Mouse (Mus musculus) mouse embryonic stem cell (cell line): ENCODE results near the gene Aff1.

Experiments used
- in situ Hi-C, 2 experiments: fragments of 300-500 bp; cut with MboI; formaldehyde crosslinking; loops; 1 replicate in 1 of 2; 3 replicates in 1 of 2; pipeline ENCODE4 v1.14.3; 2019 to 2020; ENCODE audit warnings: low sequenced_read_pairs in 2 of 2, low pct_unique_long_range_greater_than_20kb in 1 of 2, mixed read lengths in 1 of 2; ENCODE audit not compliant: unreplicated experiment in 1 of 2

Gene Aff1

DNA sequence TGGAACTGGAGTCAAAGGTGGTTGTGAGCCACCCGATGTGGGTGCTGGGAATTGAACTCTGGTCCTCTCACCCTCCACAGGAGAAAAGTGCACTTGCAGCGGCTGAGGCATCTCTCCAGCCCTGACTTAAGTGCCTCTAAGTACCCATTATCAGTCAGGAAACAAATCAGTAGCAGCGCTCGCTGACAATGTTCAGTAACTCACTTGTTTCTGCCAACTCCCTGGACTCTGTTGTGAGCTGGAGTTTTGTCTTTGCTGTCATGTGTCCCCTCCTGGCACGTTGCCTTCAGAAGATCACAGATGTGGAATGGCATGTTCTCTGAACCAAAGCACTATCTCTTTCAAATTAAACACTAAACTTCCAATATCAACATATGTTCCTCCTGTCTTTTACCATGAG, 2.5 kb upstream of the Aff1 start:
- in situ Hi-C loops, result loop anchor here in 1 of 2 experiments (25.0 kb wide), 1 partner anchor 123 kb away; no protein-coding TSS in a partner anchor

DNA sequence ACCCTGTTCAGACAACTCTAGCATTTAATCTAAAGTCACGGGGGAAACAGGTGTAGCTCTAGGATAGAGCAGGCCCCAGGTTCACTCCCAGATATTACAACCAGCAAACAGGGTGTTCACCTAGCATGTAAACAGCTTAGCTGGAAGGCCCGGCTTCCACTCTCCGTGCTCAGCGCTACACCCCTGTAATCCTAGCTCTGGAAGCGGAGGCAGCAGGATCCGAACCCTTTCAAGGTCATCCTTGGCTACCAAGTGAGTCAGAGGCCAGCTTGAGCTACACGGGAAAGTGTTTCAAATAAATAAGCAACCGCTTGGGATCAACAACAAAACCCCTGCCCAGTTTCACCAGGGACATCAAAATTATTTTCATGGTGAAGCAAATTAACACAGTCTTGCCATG, 2.0 kb upstream of the Aff1 start:
- in situ Hi-C loops, result loop anchor here in 1 of 2 experiments (25.0 kb wide), 1 partner anchor 122 kb away; no protein-coding TSS in a partner anchor

DNA sequence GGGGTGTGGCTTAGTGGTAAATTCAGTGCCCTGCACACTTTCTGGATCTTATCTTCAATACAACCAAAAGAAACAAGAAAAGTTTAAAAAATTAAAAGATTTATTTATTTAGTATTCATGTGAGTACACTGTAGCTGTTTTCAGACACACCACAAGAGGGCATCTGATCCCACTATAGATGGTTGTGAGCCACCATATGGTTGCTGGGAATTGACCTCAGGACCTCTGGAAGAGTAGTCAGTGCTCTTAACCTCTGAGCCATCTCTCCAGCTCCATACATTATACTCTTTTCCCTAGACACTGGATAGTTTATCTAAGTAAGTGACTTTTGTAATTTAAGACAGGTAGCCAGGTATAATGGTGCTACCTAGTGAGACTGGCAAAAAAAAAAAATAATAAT, 1.0 kb upstream of the Aff1 start:
- in situ Hi-C loops, result loop anchor here in 1 of 2 experiments (25.0 kb wide), 1 partner anchor 121 kb away; no protein-coding TSS in a partner anchor

DNA sequence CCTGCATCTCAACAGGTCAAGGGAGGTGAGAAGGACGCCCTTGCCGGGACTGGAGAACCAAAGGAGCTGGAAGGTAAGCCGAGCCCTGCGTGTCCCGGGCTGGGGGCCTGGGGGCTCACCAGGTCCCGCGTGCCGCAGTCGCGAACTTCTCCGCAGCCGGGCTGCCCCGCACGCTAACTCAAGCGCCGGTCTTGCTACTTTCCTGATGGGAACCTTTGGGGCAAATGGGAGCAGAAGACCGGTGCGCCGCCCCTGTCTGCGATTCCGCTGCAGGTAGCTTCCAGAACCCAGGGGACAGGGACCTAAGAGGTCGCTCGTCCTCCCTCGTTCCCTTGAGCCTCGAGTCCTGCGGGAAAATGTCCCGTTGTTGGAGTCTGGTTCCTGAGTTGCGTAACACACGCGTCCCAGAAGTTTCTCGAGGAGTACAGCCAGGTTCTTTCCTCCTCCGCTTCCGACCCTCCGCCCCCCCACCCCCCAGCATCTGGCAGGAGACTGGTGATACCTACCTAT, 412 bp downstream of the Aff1 start:
- in situ Hi-C loops, result loop anchor here in 1 of 2 experiments (25.0 kb wide), 1 partner anchor 120 kb away; no protein-coding TSS in a partner anchor

DNA sequence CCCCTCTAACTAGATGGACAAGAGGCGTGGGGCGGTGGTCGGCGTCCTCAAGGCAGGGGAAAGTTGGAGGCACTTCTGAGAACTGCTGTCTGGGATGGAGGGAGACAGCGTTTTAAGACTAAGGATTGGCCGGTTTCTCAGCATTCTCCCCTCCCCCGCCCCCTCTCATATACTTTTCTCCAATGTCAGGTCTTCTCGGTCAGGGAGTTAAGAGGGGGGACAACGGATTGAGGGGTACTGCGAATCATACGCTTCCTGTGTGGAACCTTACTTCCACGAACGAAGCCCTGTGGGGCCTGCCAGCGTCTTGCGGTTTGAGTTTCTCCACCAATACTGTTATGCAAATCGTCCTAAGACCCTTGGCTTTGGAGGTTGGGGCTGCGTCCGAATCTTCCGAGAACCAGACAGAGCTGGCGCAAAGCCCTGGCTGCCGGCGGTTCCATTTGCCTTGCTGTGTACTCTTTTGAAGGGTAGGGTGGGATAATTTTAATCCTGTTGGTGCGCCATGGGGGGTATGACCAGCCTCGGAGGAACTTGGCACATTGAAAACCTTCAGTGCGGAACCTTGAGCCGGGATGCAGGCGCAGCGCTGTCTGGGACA, 967 bp downstream of the Aff1 start:
- in situ Hi-C loops, result loop anchor here in 1 of 2 experiments (25.0 kb wide), 1 partner anchor 119 kb away; no protein-coding TSS in a partner anchor

DNA sequence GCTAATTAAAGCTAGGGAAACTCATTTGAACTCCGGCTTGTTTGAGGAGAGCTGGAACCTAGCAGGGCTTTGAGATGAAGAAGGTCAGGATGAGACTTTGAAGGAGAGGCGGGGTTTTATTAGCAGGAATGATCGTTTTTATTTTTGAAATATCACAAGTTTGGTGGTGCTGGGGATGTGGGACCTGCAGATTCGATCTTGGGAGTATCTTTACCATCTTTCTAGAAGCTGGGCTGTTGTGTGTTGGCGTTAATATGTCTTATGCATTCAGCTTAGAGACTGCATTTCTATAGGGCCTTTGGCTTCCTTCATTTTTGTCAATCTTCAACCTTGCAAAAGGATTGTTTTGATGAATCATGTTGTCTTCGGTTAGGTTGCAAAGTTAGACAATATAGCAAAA, 1.9 kb downstream of the Aff1 start:
- in situ Hi-C loops, result loop anchor here in 1 of 2 experiments (25.0 kb wide), 1 partner anchor 118 kb away; no protein-coding TSS in a partner anchor

DNA sequence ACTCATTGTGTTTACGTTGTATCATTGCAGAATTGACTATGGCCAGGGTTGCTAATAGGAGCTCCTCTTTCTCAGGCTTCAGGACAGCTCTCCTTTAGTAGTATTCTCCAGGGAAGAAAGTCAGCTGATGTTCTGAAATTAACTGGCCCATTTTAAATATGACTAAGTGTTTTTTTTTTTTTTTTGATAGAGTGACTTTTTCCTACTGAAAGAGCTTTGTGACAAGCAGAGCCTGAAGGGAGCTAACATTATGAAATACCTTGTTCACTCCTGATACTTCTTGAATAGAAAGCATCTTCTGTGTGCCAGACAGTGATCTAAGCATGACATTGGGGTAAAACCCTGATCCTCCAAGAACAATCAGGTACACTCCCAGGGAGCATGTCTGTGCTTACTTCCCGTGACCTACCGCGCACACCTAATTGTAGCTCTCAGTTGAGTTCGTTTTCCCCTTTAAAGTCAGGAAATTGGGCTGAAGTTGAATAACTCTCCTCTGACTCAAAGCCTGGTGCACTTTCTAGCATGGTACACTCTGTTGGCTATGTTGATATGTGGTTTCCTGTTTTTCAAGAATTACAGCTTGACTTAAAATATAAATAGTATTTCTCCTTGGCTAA, 5.8 kb downstream of the Aff1 start:
- in situ Hi-C loops, result loop anchor here in 1 of 2 experiments (25.0 kb wide), 1 partner anchor 114 kb away; no protein-coding TSS in a partner anchor

DNA sequence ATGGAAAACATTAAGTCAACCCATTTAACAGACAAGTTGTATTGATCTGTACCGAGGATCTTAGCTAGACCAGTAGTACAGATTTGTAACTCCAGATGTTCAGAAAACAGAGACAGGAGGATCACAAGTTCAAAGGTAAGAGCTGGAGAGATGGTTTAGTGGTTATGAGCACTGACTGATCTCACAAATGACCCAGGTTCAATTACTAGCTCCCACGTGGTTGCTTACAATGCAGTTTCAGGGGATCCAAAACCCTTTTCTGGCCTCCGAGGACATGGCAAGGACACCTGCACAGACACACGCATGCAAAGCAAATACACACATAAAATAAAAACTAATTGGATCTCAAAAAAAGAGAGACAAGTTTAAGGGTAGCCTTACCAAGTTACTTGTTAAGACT, 6.4 kb downstream of the Aff1 start:
- in situ Hi-C loops, result loop anchor here in 1 of 2 experiments (25.0 kb wide), 1 partner anchor 114 kb away; no protein-coding TSS in a partner anchor

DNA sequence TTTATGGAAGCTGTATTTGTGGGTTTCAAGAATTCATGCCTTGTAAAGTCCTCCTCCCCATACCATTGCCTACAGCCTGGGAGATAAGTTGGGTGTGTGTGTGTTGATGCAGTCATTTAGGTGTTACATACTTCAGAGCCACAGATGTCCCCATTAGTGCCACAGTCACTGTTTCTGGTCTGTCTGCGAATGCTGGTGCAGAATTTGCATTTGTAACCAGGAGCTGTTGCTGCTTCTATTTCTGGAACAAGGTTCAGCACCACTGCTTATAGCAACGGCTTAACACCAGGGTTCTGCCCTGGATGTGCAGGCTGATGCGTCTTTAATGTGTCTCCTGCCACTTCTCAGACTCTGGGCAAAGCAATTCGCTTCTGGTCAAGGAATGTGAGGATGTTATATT, 7.4 kb downstream of the Aff1 start:
- in situ Hi-C loops, result loop anchor here in 1 of 2 experiments (25.0 kb wide), 1 partner anchor 113 kb away; no protein-coding TSS in a partner anchor

DNA sequence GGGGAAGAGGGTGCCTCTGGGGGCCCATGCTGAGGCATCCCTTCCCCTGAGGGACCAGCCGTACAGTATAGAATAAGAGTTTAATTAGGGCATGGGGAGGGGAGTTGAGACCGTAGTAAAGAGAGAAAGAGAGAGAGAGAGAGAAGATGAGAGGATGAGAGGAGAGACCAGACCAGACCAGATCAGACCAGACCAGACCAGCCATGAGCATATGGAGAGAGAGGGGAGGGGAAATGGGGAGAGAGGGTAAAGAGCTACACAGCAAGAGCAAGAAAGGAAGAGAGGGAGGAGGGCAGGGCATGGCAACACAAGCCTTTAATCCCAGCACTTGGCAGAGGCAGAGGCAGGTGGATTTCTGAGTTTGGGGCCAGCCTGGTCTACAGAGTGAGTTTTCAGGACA, 8.5 kb downstream of the Aff1 start:
- in situ Hi-C loops, result no loop called here

DNA sequence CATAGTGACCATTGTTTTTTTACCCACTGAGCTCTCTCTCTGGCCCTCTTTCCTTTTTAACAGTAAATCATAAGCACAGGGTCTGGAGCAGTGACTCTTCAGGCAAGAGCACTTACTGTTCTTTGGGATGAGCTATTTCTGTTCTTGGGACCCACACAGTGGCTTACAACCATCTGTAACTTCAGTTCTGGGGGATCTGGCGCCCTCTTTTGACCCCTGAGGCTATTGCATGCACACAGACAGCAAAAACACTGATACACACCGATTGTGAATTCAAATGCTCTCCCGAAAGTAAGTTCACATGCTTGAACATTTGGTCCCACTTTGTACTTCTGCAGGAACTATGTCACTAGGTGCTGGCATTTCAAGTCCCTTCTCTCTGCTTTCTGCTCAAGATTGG, 9.3 kb downstream of the Aff1 start:
- in situ Hi-C loops, result no loop called here

DNA sequence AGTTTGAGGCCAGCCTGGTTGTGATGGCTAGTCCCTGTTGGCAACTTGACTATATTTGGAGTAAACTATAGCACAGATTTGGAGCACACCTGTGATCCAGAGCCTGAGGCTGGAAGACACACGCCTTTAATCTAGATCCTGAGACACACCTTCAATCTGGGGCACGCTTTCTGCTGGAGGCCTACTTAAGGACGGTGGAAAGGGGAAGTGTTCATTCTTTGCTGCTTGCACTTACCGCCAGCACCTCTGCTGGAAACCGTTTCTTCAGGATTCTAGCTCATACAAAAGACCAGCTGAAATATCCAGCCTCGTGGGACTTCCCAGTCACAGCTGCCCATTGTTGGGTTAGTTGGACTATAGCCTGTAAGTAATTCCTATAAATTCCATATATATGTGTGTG, 10.4 kb downstream of the Aff1 start:
- in situ Hi-C loops, result no loop called here

DNA sequence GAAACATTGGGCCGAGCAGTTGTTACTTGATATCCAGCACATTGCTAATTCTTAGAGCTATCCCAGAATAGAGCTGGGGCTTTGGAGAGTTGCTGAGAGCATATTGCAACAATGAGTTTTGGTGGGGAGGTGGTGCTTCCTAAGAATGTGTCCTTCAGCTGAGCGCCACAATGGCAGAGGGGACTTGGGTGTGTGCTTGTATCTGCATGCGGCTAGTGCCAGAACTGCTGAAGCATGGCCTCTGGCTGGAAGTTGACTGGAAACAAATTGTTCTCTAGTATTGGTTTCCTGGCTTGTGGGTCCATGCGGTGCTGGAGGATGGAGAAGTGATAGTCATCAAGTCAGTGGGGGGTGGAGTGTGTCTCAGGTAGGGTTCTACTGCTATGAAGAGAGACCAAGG, 13.2 kb downstream of the Aff1 start:
- in situ Hi-C loops, result no loop called here

DNA sequence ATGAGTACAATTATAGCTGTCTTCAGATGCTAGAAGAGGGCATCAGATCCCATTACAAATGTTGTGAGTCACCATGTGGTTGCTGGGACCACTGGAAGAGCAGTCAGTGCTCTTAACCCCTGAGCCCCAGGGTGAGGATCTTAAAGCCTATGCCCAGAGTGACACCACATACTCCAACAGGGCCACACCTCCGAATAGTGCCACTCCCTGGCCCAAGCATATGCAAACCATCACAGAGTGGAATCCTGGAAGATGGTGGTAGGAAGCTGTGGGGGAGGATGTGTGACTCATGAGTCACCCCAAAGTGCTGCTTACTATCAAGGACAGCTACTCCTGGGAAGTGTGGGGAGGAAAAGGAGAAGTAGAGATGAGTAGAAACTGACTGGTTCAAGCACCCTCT, 13.7 kb downstream of the Aff1 start:
- in situ Hi-C loops, result no loop called here

DNA sequence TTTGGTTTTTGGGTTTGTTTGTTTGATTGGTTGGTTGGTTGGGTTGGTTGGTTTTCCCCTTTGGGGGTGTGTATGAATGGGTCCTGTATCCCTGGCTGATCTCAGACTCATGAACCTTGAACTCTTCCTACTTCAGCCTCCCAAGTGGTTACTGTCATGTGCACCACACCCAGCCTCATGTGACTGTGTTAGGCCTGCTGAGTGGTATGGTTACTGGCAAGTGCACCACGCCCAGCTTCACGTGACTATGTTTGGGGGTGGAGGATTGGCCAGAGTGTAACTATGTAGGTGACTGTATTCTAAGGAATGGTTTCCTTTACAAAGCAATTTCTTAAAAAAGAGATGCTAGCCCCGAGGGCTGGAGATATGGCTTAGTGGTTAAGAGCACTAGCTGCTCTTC, 16.9 kb downstream of the Aff1 start:
- in situ Hi-C loops, result no loop called here

DNA sequence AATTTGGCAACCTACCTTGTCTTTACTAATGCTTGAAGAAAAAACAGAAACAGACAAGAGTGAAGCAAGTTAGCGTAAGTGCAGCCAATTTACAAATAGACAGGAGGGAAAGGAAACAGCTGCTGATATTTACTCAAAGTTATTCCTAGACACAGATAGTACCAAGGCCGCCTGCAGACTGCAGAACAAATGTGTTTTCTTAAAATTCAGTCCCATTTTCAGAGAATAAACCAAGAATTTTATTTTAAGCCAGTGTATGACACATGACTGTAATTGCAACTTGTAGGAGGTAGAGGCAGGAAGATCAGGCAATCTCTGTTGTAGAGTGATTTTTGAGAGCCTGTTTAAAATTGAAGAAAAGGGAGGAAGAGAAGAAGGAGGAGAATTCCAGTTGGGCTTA, 19.7 kb downstream of the Aff1 start:
- in situ Hi-C loops, result no loop called here

DNA sequence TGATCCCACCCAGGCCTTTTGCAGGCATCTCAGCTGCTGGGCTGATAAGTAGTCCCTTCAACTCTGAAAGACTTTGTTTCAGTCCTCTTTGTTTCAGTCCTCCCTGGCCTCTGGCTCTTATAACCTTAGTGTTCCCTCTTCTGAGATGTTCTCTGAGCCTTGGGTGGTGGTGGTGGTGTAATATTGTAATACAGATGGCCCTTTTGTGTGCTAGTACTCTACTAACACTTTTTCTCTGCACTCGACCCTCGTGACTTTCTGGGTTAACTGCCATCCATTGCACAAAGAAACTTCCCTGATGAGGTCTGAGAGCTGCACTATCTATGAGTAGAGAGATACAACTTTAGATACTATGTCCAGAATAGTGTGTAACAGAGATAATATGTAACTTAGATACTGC, 21.2 kb downstream of the Aff1 start:
- in situ Hi-C loops, result no loop called here

DNA sequence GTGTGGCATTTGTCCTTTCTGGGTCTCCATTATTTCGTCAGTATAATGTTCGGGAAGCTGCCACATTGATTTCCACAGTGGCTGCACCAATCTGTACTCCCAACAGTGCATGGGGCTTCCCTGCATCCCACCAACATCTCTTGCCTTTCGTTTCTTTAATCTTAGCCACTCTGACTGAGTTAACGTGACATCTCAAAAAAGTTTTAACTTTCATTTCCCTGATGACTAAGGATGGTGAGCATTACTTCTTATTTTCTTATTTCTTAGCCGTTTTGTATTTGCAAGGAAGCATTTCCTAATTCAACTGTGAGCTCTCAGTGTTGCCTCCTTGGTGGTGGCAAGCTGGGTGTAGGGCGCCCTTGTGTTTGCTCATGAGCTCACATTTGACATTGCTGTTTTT, 22.8 kb downstream of the Aff1 start:
- in situ Hi-C loops, result no loop called here

DNA sequence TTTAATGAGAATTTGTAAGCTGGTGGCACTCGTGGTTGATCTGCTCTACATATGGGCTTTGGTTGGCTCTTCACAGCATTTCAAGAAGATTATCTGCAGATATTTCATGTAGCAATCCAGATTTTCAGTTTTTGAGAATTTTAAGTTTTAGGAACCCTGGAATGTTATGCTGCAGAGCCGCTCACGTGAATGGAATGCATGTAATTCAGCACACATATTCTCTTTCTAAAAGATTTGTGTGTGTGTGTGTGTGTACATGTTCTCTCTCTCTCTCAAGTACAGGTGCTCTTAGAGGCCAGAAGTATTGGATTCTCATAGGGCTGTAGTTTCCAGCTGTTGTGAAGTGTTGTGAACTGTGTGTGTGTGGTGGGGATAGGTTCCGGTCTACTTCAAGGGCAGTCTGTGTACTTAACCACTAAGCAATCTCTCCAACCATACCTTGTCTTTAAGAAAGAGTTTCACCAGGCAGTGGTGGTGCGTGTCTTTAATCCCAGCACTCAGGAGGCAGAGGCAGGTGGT, 24.7 kb downstream of the Aff1 start:
- in situ Hi-C loops, result no loop called here
